Mouse (Mus musculus) forebrain, postnatal 0 days (tissue): ENCODE data around the gene Slfn8. TPM values are rescaled to one million over a fixed set of nuclear protein-coding genes. Genes with fewer than 3 reads are reported as not detected.
A peak's percentile ranks its signal among the peaks of the same experiment; 100 is the strongest.
"Not testable (repeated sequence)": the region's sequence is repeated elsewhere in the genome, so short reads cannot be mapped to it uniquely, and the experiment has no call there.

Experiments
- ATAC-seq: fragments of 200-750 bp; cut with Nextera tagmentation; 2 replicates; pipeline ENCODE4 v1.8.0; 2017; ENCODE audit warnings: mild to moderate bottlenecking, moderate library complexity
- DNase-seq: peaks from one replicate; pipeline ENCODE4 v3.0.0-alpha.2; 2015
- H3K27ac ChIP-seq: fragments of 300-500 bp; sonication (generic); 2 replicates; pipeline ENCODE4 v1.5.1; 2014; ENCODE audit warnings: low read depth, mild to moderate bottlenecking, antibody characterized with exemption, low read length, moderate library complexity, mixed read lengths
- H3K27me3 ChIP-seq: fragments of 300-500 bp; sonication (generic); 2 replicates; pipeline ENCODE4 v1.6.1; 2014; ENCODE audit warnings: mild to moderate bottlenecking, low read length, mixed read lengths; ENCODE audit not compliant: insufficient read depth
- H3K36me3 ChIP-seq: fragments of 300-500 bp; sonication (generic); 2 replicates; pipeline ENCODE4 v1.6.1; 2014; ENCODE audit warnings: mild to moderate bottlenecking, moderate library complexity; ENCODE audit not compliant: insufficient read depth
- H3K4me1 ChIP-seq: fragments of 300-500 bp; sonication (generic); 2 replicates; pipeline ENCODE4 v1.6.1; 2014; ENCODE audit warnings: antibody characterized with exemption; ENCODE audit not compliant: insufficient read depth
- H3K4me2 ChIP-seq: fragments of 300-500 bp; sonication (generic); 2 replicates; pipeline ENCODE4 v1.6.1; 2014; ENCODE audit warnings: low read depth, mild to moderate bottlenecking, moderate library complexity
- H3K4me3 ChIP-seq: fragments of 300-500 bp; sonication (generic); 2 replicates; pipeline ENCODE4 v1.5.1; 2014; ENCODE audit warnings: low read depth, low read length, mixed read lengths
- H3K9ac ChIP-seq: fragments of 300-500 bp; sonication (generic); 2 replicates; pipeline ENCODE4 v1.6.1; 2014; ENCODE audit warnings: mild to moderate bottlenecking
- H3K9me3 ChIP-seq: fragments of 300-500 bp; sonication (generic); 2 replicates; pipeline ENCODE4 v1.6.1; 2016; ENCODE audit warnings: low read length
- CTCF ChIP-seq: sonication (generic); IDR thresholded peaks from 2 replicates; pipeline ENCODE4 v1.5.1; 2016; ENCODE audit warnings: antibody characterized with exemption, control low read depth, low read depth
- WGBS: fragments of 180-500 bp; shearing (Covaris S2); extraction: QIAGEN DNeasy Blood & Tissue Kit; methylation state at CpG from one replicate; pipeline ENCODE4 v1.1.7; 2014; 5-methylcytosine and 5-hydroxymethylcytosine counted together
- polyA plus RNA-seq: library from polyadenylated mRNA; unstranded; fragments of >200 nt; fragmentation: Nextera tagmentation; extraction: Ambion mirVana; gene quantifications from 2 replicates; pipeline ENCODE4 v1.2.1, GENCODE M21; 2015
- total RNA-seq: library from RNA; depleted of rRNA; stranded (reverse); fragments of >200 nt; gene quantifications from 2 replicates; pipeline ENCODE4 v1.2.3, GENCODE M21; 2014

The Slfn8 gene
- total and polyA plus RNA-seq, 2 experiments from 2014 or later: 0.27 to 0.29 TPM

GRCm38 (mm10) chr11:82989357-82989756 lies 31.3 kb downstream of the Slfn8 start:
- Histone ChIP-seq H3K9ac (no peak overlapping the region), H3K27ac (no peak overlapping the region), H3K36me3 (no peaks in the 10 kb centered on the region), H3K27me3 (no peaks in the 10 kb centered on the region), H3K4me2 (no peak overlapping the region), H3K4me1 (no peaks in the 10 kb centered on the region), H3K9me3 (no peaks in the 10 kb centered on the region), H3K4me3 (no peak overlapping the region)
- ATAC-seq (no peak), DNase-seq (no peak)
- TF ChIP-seq CTCF: no peak
- 56% methylated on average over 12 of the region's 12 CpGs for WGBS

GRCm38 (mm10) chr11:82987621-82988020 lies 33.0 kb downstream of the Slfn8 start:
- no peak for ATAC-seq
- Histone ChIP-seq H3K4me3 (no peak overlapping the region), H3K4me1 (no peaks in the 10 kb centered on the region), H3K36me3 (no peaks in the 10 kb centered on the region), H3K27me3 (no peaks in the 10 kb centered on the region), H3K9ac (no peak overlapping the region), H3K27ac (no peak overlapping the region), H3K4me2 (no peak overlapping the region), H3K9me3 (no peaks in the 10 kb centered on the region)
- WGBS: 87% methylated on average over 6 of the region's 6 CpGs
- TF ChIP-seq CTCF: no peak
- no peak for DNase-seq

- no peak overlapping the region for H3K4me2 ChIP-seq
- no peaks in the 10 kb centered on the region for H3K9me3 ChIP-seq
- DNase-seq: no peak
- TF ChIP-seq CTCF: no peak
- H3K9ac ChIP-seq: no peak overlapping the region
- no peak overlapping the region for H3K27ac ChIP-seq
- 85% methylated on average over 17 of the region's 17 CpGs for WGBS
- H3K4me1 ChIP-seq: no peaks in the 10 kb centered on the region
- no peak for ATAC-seq
- no peaks in the 10 kb centered on the region for H3K27me3 ChIP-seq
- H3K36me3 ChIP-seq: no peaks in the 10 kb centered on the region
- no peak overlapping the region for H3K4me3 ChIP-seq
Measured at GRCm38 (mm10) chr11:82983193-82983592, 37.4 kb downstream of the Slfn8 start.

- H3K9ac ChIP-seq, H3K4me2 ChIP-seq, H3K4me1 ChIP-seq, DNase-seq, H3K27ac ChIP-seq, H3K9me3 ChIP-seq, ATAC-seq, H3K36me3 ChIP-seq, H3K4me3 ChIP-seq, H3K27me3 ChIP-seq: not testable (repeated sequence)
- 89% methylated on average over 2 of the region's 2 CpGs for WGBS
Measured at GRCm38 (mm10) chr11:82982409-82982808, 38.2 kb downstream of the Slfn8 start.

GRCm38 (mm10) chr11:82973916-82974315 lies 46.7 kb downstream of the Slfn8 start:
- no peaks in the 10 kb centered on the region for H3K36me3 ChIP-seq
- ATAC-seq: no peak
- no peak for TF ChIP-seq CTCF
- no peaks in the 10 kb centered on the region for H3K9me3 ChIP-seq
- 71% methylated on average over 5 of the region's 5 CpGs for WGBS
- H3K4me1 ChIP-seq: peaks cover 6% of the 10 kb centered on the region; the same call in 1 of the 2 replicates
- no peak overlapping the region for H3K4me2 ChIP-seq
- no peak for DNase-seq
- H3K4me3 ChIP-seq: no peak overlapping the region
- no peaks in the 10 kb centered on the region for H3K27me3 ChIP-seq
- H3K27ac ChIP-seq: no peak overlapping the region
- no peak overlapping the region for H3K9ac ChIP-seq

- no peaks in the 10 kb centered on the region for H3K27me3 ChIP-seq
- peak overlapping the region; percentile 52 for H3K9ac ChIP-seq
- DNase-seq (no peak), ATAC-seq (peak; percentile 58; the same call in 1 of the 2 replicates)
- H3K4me3 ChIP-seq: peak overlapping the region; percentile 22
- peak overlapping the region; percentile 80 for H3K27ac ChIP-seq
- H3K4me1 ChIP-seq: peaks cover 6% of the 10 kb centered on the region; the same call in 1 of the 2 replicates
- no peak for TF ChIP-seq CTCF
- 54% methylated on average over 11 of the region's 11 CpGs for WGBS
- peak overlapping the region; percentile 54 for H3K4me2 ChIP-seq
- no peaks in the 10 kb centered on the region for H3K36me3 ChIP-seq
- no peaks in the 10 kb centered on the region for H3K9me3 ChIP-seq
Measured at GRCm38 (mm10) chr11:82971590-82971974, 49.0 kb downstream of the Slfn8 start.

- peak; percentile 95 for ATAC-seq
- WGBS: 3% methylated on average over 31 of the region's 31 CpGs
- H3K9me3 ChIP-seq: no peaks in the 10 kb centered on the region
- peak overlapping the region; percentile 22 for H3K4me3 ChIP-seq
- peak overlapping the region; percentile 52 for H3K9ac ChIP-seq
- H3K4me1 ChIP-seq: peaks cover 6% of the 10 kb centered on the region; the same call in 1 of the 2 replicates
- no peaks in the 10 kb centered on the region for H3K36me3 ChIP-seq
- peak overlapping the region; percentile 54 for H3K4me2 ChIP-seq
- H3K27ac ChIP-seq: peak overlapping the region; percentile 80
- TF ChIP-seq CTCF: peak; percentile 79
- DNase-seq: peak; percentile 83
- H3K27me3 ChIP-seq: no peaks in the 10 kb centered on the region
Measured at GRCm38 (mm10) chr11:82970712-82971589, 49.7 kb downstream of the Slfn8 start.
